Mouse (Mus musculus): Measurements from ENCODE around the gene Mcfd2. TPM values are rescaled to one million over a fixed set of nuclear protein-coding genes. Genes with fewer than 3 reads are reported as not detected.

Mcfd2 gene
- polyA plus RNA-seq, 1 experiment from 2014 or later, result 85.3 TPM

GRCm38 (mm10) chr17:87264927-87265791, 576 bp downstream of the Mcfd2 start:
- Histone ChIP-seq H3K36me3 (peaks cover 41% of the 10 kb centered on the region), H3K4me1 (peaks cover 15% of the 10 kb centered on the region), H3K4me3 (peak overlapping the region; percentile 86), H3K27ac (peak overlapping the region; percentile 52; the same call in 1 of the 2 replicates), H3K9ac (peak overlapping the region; percentile 97), H3K27me3 (no peaks in the 10 kb centered on the region), H3K9me3 (peaks cover 10% of the 10 kb centered on the region; the same call in 1 of the 2 replicates), H3K4me2 (replicated peaks) (peak overlapping the region; percentile 81)
- no peak; the same call in 1 of the 2 replicates for ATAC-seq (ENCODE audit: low FRiP score, low read depth)
- 7% methylated on average over 28 of the region's 28 CpGs for WGBS

- no peak for ATAC-seq (ENCODE audit: low FRiP score, low read depth)
- WGBS, result 91% methylated on average over 11 of the region's 11 CpGs
- Histone ChIP-seq H3K4me1 (peaks cover 15% of the 10 kb centered on the region), H3K4me3 (peak overlapping the region; percentile 86), H3K36me3 (peaks cover 50% of the 10 kb centered on the region), H3K4me2 (replicated peaks) (peak overlapping the region; percentile 81), H3K27me3 (no peaks in the 10 kb centered on the region), H3K9me3 (peaks cover 16% of the 10 kb centered on the region; the same call in 1 of the 2 replicates), H3K9ac (peak overlapping the region; percentile 97), H3K27ac (no peak overlapping the region)
Measured at GRCm38 (mm10) chr17:87264054-87264830, 1.5 kb downstream of the Mcfd2 start.

GRCm38 (mm10) chr17:87263401-87263800, 2.3 kb downstream of the Mcfd2 start:
- Histone ChIP-seq H3K9me3 (peaks cover 16% of the 10 kb centered on the region; the same call in 1 of the 2 replicates), H3K4me1 (peaks cover 15% of the 10 kb centered on the region), H3K4me3 (no peak overlapping the region), H3K36me3 (peaks cover 57% of the 10 kb centered on the region), H3K27ac (no peak overlapping the region), H3K4me2 (replicated peaks) (no peak overlapping the region; the same call in 1 of the 2 replicates), H3K9ac (no peak overlapping the region), H3K27me3 (no peaks in the 10 kb centered on the region)
- 92% methylated on average over 6 of the region's 6 CpGs for WGBS
- no peak for ATAC-seq (ENCODE audit: low FRiP score, low read depth)

GRCm38 (mm10) chr17:87255672-87256071, 10.1 kb downstream of the Mcfd2 start:
- Histone ChIP-seq H3K4me2 (replicated peaks) (no peak overlapping the region), H3K9ac (no peak overlapping the region), H3K27ac (no peak overlapping the region), H3K9me3 (peaks cover 11% of the 10 kb centered on the region; the same call in 1 of the 2 replicates), H3K36me3 (peaks cover 68% of the 10 kb centered on the region), H3K27me3 (no peaks in the 10 kb centered on the region), H3K4me3 (no peak overlapping the region), H3K4me1 (peaks cover 3% of the 10 kb centered on the region)
- ATAC-seq (ENCODE audit: low FRiP score, low read depth), result no peak
- WGBS, result 93% methylated on average over 16 of the region's 16 CpGs

- no peak overlapping the region for H3K4me3 ChIP-seq
- H3K4me1 ChIP-seq, result peaks cover 3% of the 10 kb centered on the region
- no peak overlapping the region for H3K9ac ChIP-seq
- H3K4me2 ChIP-seq (replicated peaks), result no peak overlapping the region
- WGBS, result 60% methylated on average over 8 of the region's 8 CpGs
- H3K9me3 ChIP-seq, result 0 out of 2 replicates have a peak, but pooled peaks cover under 1% of the 10 kb centered on the region
- no peak overlapping the region for H3K27ac ChIP-seq
- H3K36me3 ChIP-seq, result peaks cover 55% of the 10 kb centered on the region
- no peaks in the 10 kb centered on the region for H3K27me3 ChIP-seq
- ATAC-seq (ENCODE audit: low FRiP score, low read depth), result no peak
Measured at GRCm38 (mm10) chr17:87254384-87254783, 11.4 kb downstream of the Mcfd2 start.

GRCm38 (mm10) chr17:87246103-87246502, 19.6 kb downstream of the Mcfd2 start:
- Histone ChIP-seq H3K4me3 (no peak overlapping the region), H3K4me1 (peaks cover 13% of the 10 kb centered on the region), H3K9ac (no peak overlapping the region), H3K4me2 (replicated peaks) (no peak overlapping the region), H3K27ac (no peak overlapping the region), H3K36me3 (no peaks in the 10 kb centered on the region), H3K27me3 (no peaks in the 10 kb centered on the region), H3K9me3 (peaks cover 11% of the 10 kb centered on the region; the same call in 1 of the 2 replicates)
- ATAC-seq (ENCODE audit: low FRiP score, low read depth), result no peak
- WGBS, result 75% methylated on average over 9 of the region's 9 CpGs

- 39% methylated on average over 11 of the region's 11 CpGs for WGBS
- no peaks in the 10 kb centered on the region for H3K36me3 ChIP-seq
- peaks cover 27% of the 10 kb centered on the region for H3K4me1 ChIP-seq
- H3K4me2 ChIP-seq (replicated peaks), result 0 out of 2 replicates have a peak overlapping the region, but pooled peaks have one; percentile 14
- 0 out of 2 replicates have a peak, but pooled peaks have one; percentile 25 for ATAC-seq (ENCODE audit: low FRiP score, low read depth)
- H3K4me3 ChIP-seq, result no peak overlapping the region
- H3K27me3 ChIP-seq, result peaks cover 9% of the 10 kb centered on the region; the same call in 1 of the 2 replicates
- H3K9ac ChIP-seq, result no peak overlapping the region
- H3K9me3 ChIP-seq, result peaks cover 14% of the 10 kb centered on the region; the same call in 1 of the 2 replicates
- H3K27ac ChIP-seq, result no peak overlapping the region; the same call in 1 of the 2 replicates
Measured at GRCm38 (mm10) chr17:87237826-87238225, 27.9 kb downstream of the Mcfd2 start.

GRCm38 (mm10) chr17:87236725-87237650, 28.7 kb downstream of the Mcfd2 start:
- 22% methylated on average over 18 of the region's 18 CpGs for WGBS
- H3K4me2 ChIP-seq (replicated peaks), result peak overlapping the region; percentile 41
- H3K36me3 ChIP-seq, result no peaks in the 10 kb centered on the region
- H3K4me1 ChIP-seq, result peaks cover 27% of the 10 kb centered on the region
- no peak overlapping the region for H3K4me3 ChIP-seq
- H3K27ac ChIP-seq, result peak overlapping the region; percentile 11; the same call in 1 of the 2 replicates
- H3K9me3 ChIP-seq, result 0 out of 2 replicates have a peak, but pooled peaks cover 13% of the 10 kb centered on the region
- peak; percentile 78 for ATAC-seq (ENCODE audit: low FRiP score, low read depth)
- H3K9ac ChIP-seq, result no peak overlapping the region
- H3K27me3 ChIP-seq, result peaks cover 9% of the 10 kb centered on the region; the same call in 1 of the 2 replicates

GRCm38 (mm10) chr17:87235019-87235418, 30.7 kb downstream of the Mcfd2 start:
- no peak overlapping the region for H3K27ac ChIP-seq
- H3K36me3 ChIP-seq, result no peaks in the 10 kb centered on the region
- ATAC-seq (ENCODE audit: low FRiP score, low read depth), result no peak
- H3K4me2 ChIP-seq (replicated peaks), result no peak overlapping the region
- peaks cover 27% of the 10 kb centered on the region for H3K4me1 ChIP-seq
- no peak overlapping the region for H3K9ac ChIP-seq
- H3K4me3 ChIP-seq, result no peak overlapping the region
- H3K27me3 ChIP-seq, result peaks cover under 1% of the 10 kb centered on the region; the same call in 1 of the 2 replicates
- 89% methylated on average over 6 of the region's 6 CpGs for WGBS
- 0 out of 2 replicates have a peak, but pooled peaks cover 4% of the 10 kb centered on the region for H3K9me3 ChIP-seq

- WGBS, result 61% methylated on average over 4 of the region's 4 CpGs
Measured at GRCm38 (mm10) chr17:87227878-87228277, 37.9 kb downstream of the Mcfd2 start.

More at GRCm38 (mm10) chr17:87227878-87228277, 37.9 kb downstream of the Mcfd2 start:
- Histone ChIP-seq H3K9me3 (0 out of 2 replicates have a peak, but pooled peaks cover 3% of the 10 kb centered on the region), H3K36me3 (no peaks in the 10 kb centered on the region), H3K27me3 (no peaks in the 10 kb centered on the region), H3K4me3 (no peak overlapping the region), H3K4me1 (peaks cover 8% of the 10 kb centered on the region; the same call in 1 of the 2 replicates), H3K4me2 (replicated peaks) (no peak overlapping the region), H3K9ac (no peak overlapping the region), H3K27ac (no peak overlapping the region)
- no peak for ATAC-seq (ENCODE audit: low FRiP score, low read depth)
